Mouse (Mus musculus) lung, adult 2 months (tissue): ENCODE measurements at regions not wholly inside any gene's neighbourhood (a gene's known extent, or its start where the extent isn't known, plus 50 kb on each side); places are given as distances from the start of the nearest gene placed in this dataset.

ENCODE experiments used
- DNase-seq: peaks from one replicate; pipeline ENCODE4 v3.0.0; 2022
- H3K4me1 ChIP-seq: fragments of 200-500 bp; 2 replicates; pipeline ENCODE4 v1.6.1; 2011; ENCODE audit warnings: low read length; ENCODE audit not compliant: control insufficient read depth, insufficient read depth
- H3K4me3 ChIP-seq: fragments of 200-500 bp; replicated peaks from 2 replicates; pipeline ENCODE3; 2011; ENCODE audit warnings: low read depth, mild to moderate bottlenecking, control low read depth, low read length; ENCODE audit errors: extremely low read depth
- CTCF ChIP-seq: fragments of 200-500 bp; IDR thresholded peaks from 2 replicates; pipeline ENCODE4 v1.5.1; 2011; ENCODE audit warnings: mild to moderate bottlenecking, low read length, control low read depth; ENCODE audit not compliant: insufficient read depth
- POLR2A ChIP-seq: fragments of 200-500 bp; IDR thresholded peaks from 2 replicates; pipeline ENCODE4 v1.6.1; 2011; ENCODE audit warnings: low read depth, mild to moderate bottlenecking, control low read depth, low read length, borderline replicate concordance; ENCODE audit errors: extremely low read depth
- WGBS: fragments of 180-500 bp; shearing (Covaris S2); methylation state at CpG from one replicate; pipeline ENCODE4 v1.1.7; 2018; 5-methylcytosine and 5-hydroxymethylcytosine counted together

DNA sequence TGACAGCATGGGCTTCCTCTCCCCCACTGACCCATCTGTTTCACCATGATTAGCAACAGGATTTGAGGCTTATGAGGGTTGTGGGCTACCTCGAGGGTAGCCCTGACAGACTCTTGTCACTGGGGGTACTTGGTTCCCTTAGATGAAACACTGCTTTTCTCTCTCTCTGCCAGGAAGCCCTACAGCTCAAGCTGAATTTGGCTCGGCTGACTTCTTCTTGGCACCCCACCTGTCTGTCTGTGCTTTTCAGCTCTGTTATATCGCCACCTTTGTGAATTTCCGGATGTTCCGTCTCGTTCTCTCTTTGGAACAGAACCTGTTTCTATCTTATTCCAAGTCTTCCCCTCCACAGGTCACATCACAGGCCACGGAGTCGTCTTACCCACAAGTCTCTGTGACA lies 330.0 kb downstream of the 1500009L16Rik start:
- no peak for DNase-seq
- Histone ChIP-seq H3K4me1 (peaks cover 11% of the 10 kb centered on the region; the same call in 1 of the 2 replicates), H3K4me3 (no peak overlapping the region)
- 90% methylated on average over 8 of the region's 8 CpGs for WGBS
- TF ChIP-seq CTCF = no peak
- no peak for TF ChIP-seq POLR2A

DNA sequence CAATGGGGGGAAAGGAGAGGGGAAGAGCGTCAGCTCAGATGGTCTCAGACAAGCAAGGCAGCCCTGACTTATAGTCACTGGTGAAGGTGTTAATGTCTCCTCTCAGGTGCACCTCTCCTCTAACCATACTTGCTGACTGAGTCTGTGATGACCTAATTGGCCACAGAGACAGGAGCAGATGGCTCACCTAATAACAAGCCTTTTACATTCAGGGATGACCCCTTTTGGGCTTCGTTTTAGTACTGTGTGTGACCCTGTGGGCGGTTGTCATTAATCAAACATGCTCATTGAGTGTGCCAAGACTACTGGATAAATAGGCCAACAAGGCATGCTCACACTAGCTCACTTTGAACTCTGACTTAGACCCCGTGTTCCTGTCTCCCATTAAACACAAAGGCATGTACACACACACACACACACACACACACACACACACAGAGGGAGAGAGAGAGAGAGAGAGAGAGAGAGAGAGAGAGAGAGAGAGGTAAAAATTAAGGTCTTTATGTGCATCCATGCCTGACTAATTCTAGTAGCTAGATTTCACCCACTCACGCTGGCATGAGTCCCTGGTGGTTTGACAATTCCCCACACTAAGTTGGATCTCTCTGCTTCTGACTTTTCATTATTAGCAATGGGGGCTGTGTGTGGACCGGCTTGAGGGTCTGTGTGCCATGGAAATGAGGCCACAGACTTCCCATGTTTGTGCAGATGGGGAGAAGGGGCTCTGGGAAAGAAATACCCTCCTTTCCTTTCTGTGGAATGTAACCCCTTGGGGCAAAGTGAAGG lies 332.1 kb downstream of the 1500009L16Rik start:
- H3K4me1 ChIP-seq = peaks cover 11% of the 10 kb centered on the region; the same call in 1 of the 2 replicates
- TF ChIP-seq POLR2A (no peak), CTCF (no peak)
- WGBS = 62% methylated on average over 6 of the region's 6 CpGs
- DNase-seq = no peak
- H3K4me3 ChIP-seq = no peak overlapping the region

DNA sequence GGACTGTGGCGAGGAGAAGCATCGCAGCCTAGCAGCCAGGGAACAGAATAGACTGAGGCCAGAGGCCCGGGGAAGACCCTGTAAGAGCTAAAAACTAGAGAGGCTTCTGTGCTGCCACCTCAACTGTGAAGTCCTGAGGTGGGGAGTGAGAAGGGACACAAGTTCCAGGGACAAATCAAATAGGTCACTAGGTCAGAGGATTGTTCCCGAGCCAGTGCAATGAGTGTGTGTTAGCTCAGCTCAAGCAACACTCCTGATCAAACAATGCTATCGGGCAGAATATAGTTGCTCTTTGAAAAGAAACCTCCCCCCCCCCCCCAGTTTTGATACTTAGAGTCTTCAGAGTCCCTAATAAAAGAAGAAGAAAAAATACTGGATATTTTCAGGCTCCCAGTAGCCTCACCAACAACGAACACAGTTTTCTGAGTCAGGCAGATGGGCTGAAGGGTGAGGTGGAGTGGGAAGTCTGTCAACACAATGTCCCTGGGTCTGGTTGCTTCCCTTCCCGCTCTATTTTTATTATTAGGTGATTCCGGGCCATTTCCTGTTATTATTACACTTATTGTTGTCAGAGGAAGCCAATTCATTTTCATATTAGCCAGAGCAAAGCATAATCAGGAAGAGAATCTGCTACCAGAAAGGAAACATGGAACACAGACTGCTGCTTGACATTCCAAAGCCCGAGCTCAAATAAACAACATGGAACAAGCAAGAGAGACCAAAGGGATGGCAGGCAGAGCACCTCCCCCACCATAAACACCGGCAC lies 332.9 kb downstream of the 1500009L16Rik start:
- DNase-seq = no peak
- 40% methylated on average over 10 of the region's 10 CpGs for WGBS
- TF ChIP-seq CTCF = no peak
- TF ChIP-seq POLR2A = no peak
- Histone ChIP-seq H3K4me3 (no peak overlapping the region), H3K4me1 (peaks cover 11% of the 10 kb centered on the region; the same call in 1 of the 2 replicates)

DNA sequence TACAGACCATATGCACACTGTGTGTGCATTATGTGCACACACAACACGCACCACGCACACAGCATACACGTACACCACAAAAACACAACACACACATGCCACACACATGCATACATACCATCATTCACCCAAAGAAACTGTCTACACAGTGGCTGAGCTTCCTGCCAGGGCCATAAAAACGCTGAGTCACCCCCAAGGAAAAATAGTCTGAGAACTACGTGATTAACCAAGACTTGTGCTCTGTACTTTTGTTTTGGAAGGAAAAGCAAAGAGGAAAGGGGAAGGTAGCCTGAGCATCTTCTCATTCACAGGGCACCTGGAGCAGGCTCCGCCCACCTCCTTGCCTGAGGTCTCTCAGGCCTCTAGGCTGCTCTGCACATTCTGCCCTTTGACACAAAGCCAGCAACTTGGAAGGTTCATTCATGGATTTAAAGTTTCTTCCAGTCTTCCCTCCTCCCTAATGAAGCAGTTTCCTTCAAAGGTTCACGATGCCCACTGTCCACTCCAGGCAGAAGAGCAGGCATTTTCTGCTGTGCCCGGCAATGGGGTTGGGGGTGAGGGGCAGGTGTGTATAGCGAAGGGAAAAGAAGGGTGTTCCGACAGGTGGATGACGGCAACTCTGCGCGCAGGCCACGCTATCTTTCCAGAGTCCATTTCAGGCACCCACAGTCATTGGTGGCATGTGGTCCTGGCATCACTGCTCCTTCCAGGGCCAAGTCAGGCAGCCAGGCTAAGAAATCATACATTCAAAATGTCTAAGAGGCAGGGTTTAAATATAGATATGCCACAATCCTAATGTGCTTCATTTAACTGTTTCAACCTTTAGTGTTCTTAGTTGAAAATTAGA lies 333.9 kb downstream of the 1500009L16Rik start:
- H3K4me3 ChIP-seq = no peak overlapping the region
- DNase-seq = peak; percentile 9
- 73% methylated on average over 14 of the region's 14 CpGs for WGBS
- TF ChIP-seq CTCF = no peak
- no peak for TF ChIP-seq POLR2A
- H3K4me1 ChIP-seq = peaks cover 17% of the 10 kb centered on the region

DNA sequence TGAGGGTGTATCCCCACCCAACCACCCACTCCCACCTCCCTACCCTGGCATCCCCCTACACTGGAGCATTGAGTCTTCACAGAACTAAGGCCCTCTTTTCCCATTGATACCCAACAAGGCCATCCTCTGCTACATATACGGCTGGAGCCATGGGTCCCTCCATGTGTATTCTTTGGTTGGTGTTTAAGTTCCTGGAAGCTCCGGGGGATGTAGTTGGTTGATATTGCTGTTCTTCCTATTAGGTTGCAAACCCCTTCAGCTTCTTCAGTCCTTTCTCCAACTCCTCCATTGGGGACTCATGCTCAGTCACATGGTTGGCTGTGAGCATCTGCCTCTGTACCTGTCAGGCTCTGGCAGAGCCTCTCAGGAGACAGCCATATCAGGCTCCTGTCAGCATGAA lies 335.6 kb downstream of the 1500009L16Rik start:
- peaks cover 18% of the 10 kb centered on the region for H3K4me1 ChIP-seq
- DNase-seq = no peak
- H3K4me3 ChIP-seq = no peak overlapping the region
- WGBS = 98% methylated on average over 2 of the region's 2 CpGs
- TF ChIP-seq POLR2A (no peak), CTCF (no peak)

DNA sequence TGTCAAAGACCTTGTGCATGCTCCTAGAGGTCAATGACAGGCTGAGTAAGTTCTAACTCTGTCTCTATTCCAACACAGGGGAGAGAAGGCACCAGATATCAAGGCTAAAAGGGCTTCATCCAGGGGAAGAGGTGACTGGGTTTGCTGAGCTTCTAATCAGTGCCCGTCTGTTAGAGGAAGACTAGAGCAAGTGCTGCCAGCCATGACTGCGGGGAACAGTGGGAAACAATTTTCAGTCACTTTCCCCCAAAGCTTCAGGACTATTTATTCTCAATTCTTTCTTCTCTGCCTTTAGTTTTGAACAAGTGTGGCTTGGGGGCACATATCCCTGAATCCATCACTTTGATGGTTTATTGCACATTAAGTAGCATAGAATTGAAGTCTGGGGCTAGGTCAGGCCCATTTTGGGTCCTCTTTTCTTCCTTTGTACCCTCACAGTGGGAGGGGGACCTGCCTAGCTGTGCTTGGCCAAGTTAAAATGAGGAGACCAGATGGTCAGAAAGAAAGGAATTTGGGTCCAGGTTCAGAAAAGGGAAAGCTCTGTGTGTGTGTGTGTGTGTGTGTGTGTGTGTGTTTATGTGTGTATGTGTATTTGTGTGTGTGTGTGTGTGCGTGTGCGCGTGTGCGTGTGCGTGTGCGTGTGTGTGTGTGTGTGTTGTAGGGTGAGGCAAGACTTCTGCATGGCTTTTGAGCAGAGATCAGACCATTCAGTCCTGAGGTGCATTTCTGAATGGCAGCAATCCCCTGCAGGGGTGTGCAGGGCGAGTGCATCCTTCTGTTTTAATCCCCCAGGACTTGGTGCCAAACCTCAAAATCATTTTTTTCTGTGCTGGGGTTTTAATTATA lies 337.2 kb downstream of the 1500009L16Rik start:
- peaks cover 18% of the 10 kb centered on the region for H3K4me1 ChIP-seq
- DNase-seq = no peak
- TF ChIP-seq POLR2A (no peak), CTCF (no peak)
- 83% methylated on average over 9 of the region's 9 CpGs for WGBS
- H3K4me3 ChIP-seq = no peak overlapping the region

DNA sequence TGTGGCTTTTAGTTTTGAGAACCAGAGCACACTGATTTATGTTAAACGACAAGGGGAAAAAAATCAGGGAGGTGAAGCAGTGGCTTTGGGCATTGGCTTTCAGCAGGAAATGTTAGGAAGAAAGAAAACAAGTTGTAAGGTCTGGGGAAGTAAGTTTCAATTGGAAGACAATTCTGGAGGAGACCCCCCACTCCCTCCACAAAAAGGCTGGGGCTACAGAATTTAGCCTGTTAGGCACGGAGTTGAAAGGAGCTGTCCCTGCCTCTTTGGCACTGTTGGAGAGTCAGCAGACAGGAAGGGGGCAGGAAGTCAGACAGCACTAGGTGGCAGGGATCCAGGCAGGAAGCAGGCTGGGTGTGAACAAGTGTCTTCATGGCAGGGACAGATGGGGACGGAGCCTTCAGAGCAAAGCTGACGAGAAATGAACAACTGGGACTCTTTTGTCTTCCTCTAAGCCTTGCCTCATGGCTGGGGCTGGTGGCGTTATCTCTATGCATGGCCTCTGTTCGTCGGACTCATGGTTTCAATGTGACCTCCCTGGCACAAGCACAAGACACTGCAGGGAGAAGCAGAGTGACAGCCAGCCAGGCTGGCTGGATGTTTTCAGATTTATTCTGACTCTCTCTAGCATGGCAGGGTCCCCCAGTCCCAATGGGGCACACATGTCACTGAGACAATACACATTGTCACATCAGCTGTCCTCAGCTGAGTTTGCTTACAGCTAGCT lies 338.0 kb downstream of the 1500009L16Rik start:
- H3K4me1 ChIP-seq = peaks cover 15% of the 10 kb centered on the region
- DNase-seq = peak; percentile 60
- WGBS = 5% methylated on average over 7 of the region's 7 CpGs
- no peak overlapping the region for H3K4me3 ChIP-seq
- no peak for TF ChIP-seq POLR2A
- no peak for TF ChIP-seq CTCF

DNA sequence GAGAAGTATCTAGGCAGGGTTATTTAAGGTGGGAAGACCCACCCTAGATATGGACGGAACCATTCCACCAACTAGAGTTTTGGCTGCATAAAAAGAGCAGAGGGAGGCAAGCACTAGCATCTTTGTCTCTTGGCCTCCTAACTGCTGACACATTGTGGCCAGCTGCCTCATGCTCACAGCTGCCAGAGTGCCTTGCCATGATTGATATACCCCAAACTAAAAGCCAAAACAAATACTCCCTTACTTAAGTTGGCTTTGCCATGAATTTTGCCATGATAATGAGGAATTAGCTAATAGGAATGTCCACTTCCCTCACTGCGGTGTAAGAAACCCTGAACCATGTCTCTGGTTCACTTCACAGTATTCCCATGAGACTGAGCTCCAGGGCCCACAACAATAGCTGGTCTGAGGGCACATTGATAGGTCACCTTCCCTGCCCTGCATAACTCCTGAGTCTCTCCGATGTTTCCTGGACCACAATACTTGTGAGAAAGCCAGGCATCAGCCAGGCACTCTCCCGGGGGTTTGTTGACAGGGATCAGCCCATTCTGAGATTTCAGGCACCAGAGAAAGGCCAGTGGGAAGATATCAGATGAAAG lies 344.5 kb downstream of the 1500009L16Rik start:
- DNase-seq = peak; percentile 6
- 59% methylated on average over 4 of the region's 4 CpGs for WGBS
- no peak overlapping the region for H3K4me3 ChIP-seq
- H3K4me1 ChIP-seq = no peaks in the 10 kb centered on the region
- TF ChIP-seq POLR2A = no peak
- no peak for TF ChIP-seq CTCF
